8 mouse cellular contexts compared by ENCODE assay signal in the genomic region with DNA sequence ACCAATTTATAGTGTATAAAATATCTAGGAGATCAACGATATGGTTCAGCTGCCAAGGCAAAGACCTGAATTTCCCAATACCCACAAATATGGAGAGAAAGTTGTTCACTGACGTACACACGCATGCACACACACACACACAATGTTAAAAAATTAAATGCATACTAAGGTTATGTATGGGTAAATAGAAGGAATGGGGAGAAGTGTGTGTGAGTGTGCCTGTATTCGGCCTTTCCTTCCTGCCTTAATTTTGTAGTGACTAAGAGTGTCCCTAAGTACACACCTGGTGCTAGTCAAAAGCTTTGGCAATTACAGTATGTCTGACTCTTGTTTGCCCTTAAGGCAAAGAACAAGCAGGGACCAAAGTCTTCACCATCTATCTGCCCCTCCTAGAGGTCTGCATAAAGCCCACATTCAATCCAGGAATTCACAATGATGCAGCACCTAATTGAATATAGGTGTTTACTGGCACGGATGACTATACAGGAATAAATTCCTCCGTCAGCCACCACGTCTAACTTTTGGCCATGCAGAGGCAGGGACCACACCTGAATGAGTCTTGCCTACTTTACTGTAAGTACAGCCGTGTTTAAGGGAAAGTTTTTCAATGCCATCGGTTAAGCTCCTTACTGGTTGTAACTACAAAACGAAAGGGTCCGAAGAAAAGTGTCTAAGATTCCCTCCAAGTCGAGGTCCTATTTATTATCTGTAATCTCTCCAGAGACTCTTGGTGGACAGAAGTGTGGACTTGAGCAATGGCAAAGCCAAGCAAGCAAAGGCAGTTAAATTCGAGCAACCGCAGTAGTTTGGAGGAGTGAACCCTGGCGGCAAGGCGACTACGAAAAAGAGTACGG. TPM values are rescaled to one million over a fixed set of nuclear protein-coding genes. Genes with fewer than 3 reads are reported as not detected.
DNase-seq lines count a peak whose midpoint lies in the region; ATAC-seq and TF ChIP-seq lines count a peak whose summit lies in the region.

No protein-coding gene starts in this region.

- peaks cover 39% of the 10 kb centered on the region for H3K4me1 ChIP-seq in limb, embryonic 12.5 days (replicated peaks)
- H3K4me1 ChIP-seq in olfactory bulb, adult 2 months (ENCODE audit: control insufficient read depth, insufficient read depth, low read length), result peaks cover 6% of the 10 kb centered on the region; the same call in 1 of the 2 replicates

- H3K9ac ChIP-seq in limb, embryonic 12.5 days (replicated peaks), result peak overlapping the region; percentile 84

- no peak for DNase-seq in gastrocnemius, adult 2 months
- no peak for DNase-seq in gastrocnemius, postnatal 36 days
- DNase-seq in urinary bladder, adult 2 months (ENCODE audit: low spot score), result peak; percentile 14
- DNase-seq in urinary bladder, adult 18-20 months (ENCODE audit: low spot score in 2 of 2), result no peak
- no peak for DNase-seq in urinary bladder, postnatal 36 days (ENCODE audit: low spot score in 2 of 2)
- no peak for DNase-seq in gastrocnemius, adult 8-10 months (ENCODE audit: low spot score in 2 of 2)

- H3K27me3 ChIP-seq in limb, embryonic 12.5 days, result no peaks in the 10 kb centered on the region

- ATAC-seq in limb, embryonic 12.5 days (ENCODE audit: insufficient number of reproducible peaks, insufficient read depth, low FRiP score, low TSS enrichment, low read depth), result no peak

- H3K4me2 ChIP-seq in limb, embryonic 12.5 days, result peak overlapping the region; percentile 64

- peak overlapping the region; percentile 97 for H3K27ac ChIP-seq in gastrocnemius, adult 2 months
- peak overlapping the region; percentile 89 for H3K27ac ChIP-seq in limb, embryonic 12.5 days
- H3K27ac ChIP-seq in olfactory bulb, adult 2 months (ENCODE audit: insufficient read depth, low read depth, low read length), result no peak overlapping the region

- TF ChIP-seq CTCF in gastrocnemius, adult 2 months (IDR thresholded peaks at IDR 0.05), result no peak
- TF ChIP-seq CTCF in olfactory bulb, adult 2 months (IDR thresholded peaks at IDR 0.05; ENCODE audit: insufficient read depth, low read depth, low read length), result no peak

- peak overlapping the region; percentile 80 for H3K4me3 ChIP-seq in gastrocnemius, adult 2 months
- H3K4me3 ChIP-seq in limb, embryonic 12.5 days (replicated peaks), result peak overlapping the region; percentile 68
- peak overlapping the region; percentile 95 for H3K4me3 ChIP-seq in olfactory bulb, adult 2 months (ENCODE audit: insufficient read depth, low read depth, low read length)

- TF ChIP-seq POLR2A in olfactory bulb, adult 2 months (IDR thresholded peaks at IDR 0.05; ENCODE audit: insufficient read depth, low read depth, low read length), result no peak

- no peaks in the 10 kb centered on the region for H3K9me3 ChIP-seq in limb, embryonic 12.5 days

- intact Hi-C loops in gastrocnemius, adult 2 months (cut with DNase I), result loop anchor here (2.0 kb wide), 1 partner anchor 35 kb away; a partner anchor contains a TSS
- intact Hi-C loops in gastrocnemius, postnatal 36 days (cut with DNase I), result no loop called here

- 24% methylated on average over 18 of the region's 18 CpGs for WGBS in limb, embryonic 12.5 days
- WGBS in olfactory bulb, adult 2 months, result 23% methylated on average over 18 of the region's 18 CpGs

- H3K36me3 ChIP-seq in limb, embryonic 12.5 days, result 0 out of 2 replicates have a peak, but pooled peaks cover 2% of the 10 kb centered on the region

RNA-seq across cellular contexts. Expression of a gene that starts 12.7 kb away (rescaled TPM):
- under 1 TPM in 1 of 2 experiments, not detected in 1; 0.11 TPM for total RNA-seq in gastrocnemius, adult 2 months (2021)
- total RNA-seq in gastrocnemius, postnatal 36 days (2021), result under 1 TPM; 0.22 to 0.74 TPM
- 0.74 and 0.78 TPM in 2 replicates for polyA plus RNA-seq in urinary bladder, adult 2 months (2012; rRNA removed)
- 0.86 and 1.6 TPM in 2 replicates for polyA plus RNA-seq in limb, embryonic 12.5 days (2016; fragmentation: Nextera tagmentation; extraction: Ambion mirVana)
- not detected in 2 replicates for polyA plus RNA-seq in olfactory bulb, adult 2 months (2012; ENCODE audit: insufficient read depth, insufficient read length, low replicate concordance, missing spikeins)
- under 1 TPM in 2 of 4 experiments, not detected in 2; 0.18 to 0.24 TPM for total RNA-seq in gastrocnemius, adult 8-10 months (2022)

RNA-seq across cellular contexts. Expression of a gene that starts 15.2 kb away (rescaled TPM):
- total RNA-seq in gastrocnemius, adult 2 months (2021), result 100 to 1,000 TPM; 159 to 169 TPM
- total RNA-seq in gastrocnemius, postnatal 36 days (2021), result 100 to 1,000 TPM; 151 TPM
- 115 and 117 TPM in 2 replicates for polyA plus RNA-seq in urinary bladder, adult 2 months (2012; rRNA removed)
- polyA plus RNA-seq in limb, embryonic 12.5 days (2016; fragmentation: Nextera tagmentation; extraction: Ambion mirVana), result 233 TPM in 2 replicates
- polyA plus RNA-seq in olfactory bulb, adult 2 months (2012; ENCODE audit: insufficient read depth, insufficient read length, low replicate concordance, missing spikeins), result not detected in 2 replicates
- total RNA-seq in gastrocnemius, adult 8-10 months (2022), result 100 to 1,000 TPM; 174 to 196 (median 184) TPM

RNA-seq across cellular contexts. Expression of a gene that starts 35.2 kb away (rescaled TPM):
- total RNA-seq in gastrocnemius, adult 2 months (2021), result 10 to 100 TPM; 11.9 to 14.7 TPM
- total RNA-seq in gastrocnemius, postnatal 36 days (2021), result 10 to 100 TPM; 10.1 to 10.7 TPM
- polyA plus RNA-seq in urinary bladder, adult 2 months (2012; rRNA removed), result 11.7 and 14.0 TPM in 2 replicates
- polyA plus RNA-seq in limb, embryonic 12.5 days (2016; fragmentation: Nextera tagmentation; extraction: Ambion mirVana), result 65.4 and 70.6 TPM in 2 replicates
- not detected in 2 replicates for polyA plus RNA-seq in olfactory bulb, adult 2 months (2012; ENCODE audit: insufficient read depth, insufficient read length, low replicate concordance, missing spikeins)
- total RNA-seq in gastrocnemius, adult 8-10 months (2022), result 10 to 100 TPM; 11.9 to 18.5 (median 12.6) TPM
